Mouse (Mus musculus): ENCODE measurements at regions not wholly inside any gene's neighbourhood (a gene's known extent, or its start where the extent isn't known, plus 50 kb on each side); places are given as distances from the start of the nearest gene placed in this dataset.
"Not testable (repeated sequence)": the region's sequence is repeated elsewhere in the genome, so short reads cannot be mapped to it uniquely, and the experiment has no call there.

DNA sequence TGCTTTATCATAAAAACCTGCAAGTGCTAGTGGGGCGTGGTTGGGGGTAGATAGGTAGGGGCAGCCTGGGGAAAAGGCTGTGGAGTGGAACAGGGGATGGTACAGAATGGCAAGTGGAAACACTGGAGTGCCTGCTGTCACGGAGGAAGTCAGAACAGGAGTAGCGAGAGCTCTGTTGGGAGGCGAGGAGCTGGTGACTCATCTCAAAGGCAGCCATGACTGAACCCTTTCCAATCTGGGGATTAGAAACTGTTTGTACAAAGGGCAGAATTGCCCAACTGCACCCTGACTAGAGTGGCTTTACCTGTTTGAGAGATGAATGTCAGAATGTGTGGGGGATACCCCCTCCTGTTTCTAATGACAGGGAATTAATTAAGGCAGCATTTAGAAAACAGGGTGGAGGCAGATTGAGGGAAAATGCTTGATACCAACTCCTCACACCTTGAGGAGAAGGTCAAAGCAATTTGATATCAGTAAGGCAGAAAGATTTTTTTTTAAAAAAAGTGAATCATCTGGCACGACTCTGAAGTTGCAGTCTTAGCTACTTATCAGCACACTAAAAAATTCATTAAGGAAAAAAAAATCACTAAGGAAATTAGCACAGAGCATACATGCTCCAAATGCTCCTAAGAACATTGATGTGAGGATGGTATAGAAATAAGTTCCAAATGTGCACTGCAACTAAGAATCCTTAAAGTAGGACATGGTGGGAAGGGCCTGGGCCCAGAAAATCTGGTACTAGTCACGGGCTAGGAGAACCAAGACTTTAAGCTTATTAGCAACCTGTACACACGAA lies 54.7 kb upstream of the Usp25 start:
- DNase-seq (ENCODE audit: extremely low spot score, low read depth, low spot score) = no peak

- DNase-seq (ENCODE audit: extremely low spot score, low read depth, low spot score) = no peak
These were observed 56.0 kb upstream of the Usp25 start for GRCm38 (mm10) chr16:76957491-76957890.

- DNase-seq (ENCODE audit: extremely low spot score, low read depth, low spot score) = no peak
These were observed 56.4 kb upstream of the Usp25 start for GRCm38 (mm10) chr16:76957090-76957489.

GRCm38 (mm10) chr16:76950836-76951486 lies 62.5 kb upstream of the Usp25 start:
- no peak for DNase-seq (ENCODE audit: extremely low spot score, low read depth, low spot score)

DNA sequence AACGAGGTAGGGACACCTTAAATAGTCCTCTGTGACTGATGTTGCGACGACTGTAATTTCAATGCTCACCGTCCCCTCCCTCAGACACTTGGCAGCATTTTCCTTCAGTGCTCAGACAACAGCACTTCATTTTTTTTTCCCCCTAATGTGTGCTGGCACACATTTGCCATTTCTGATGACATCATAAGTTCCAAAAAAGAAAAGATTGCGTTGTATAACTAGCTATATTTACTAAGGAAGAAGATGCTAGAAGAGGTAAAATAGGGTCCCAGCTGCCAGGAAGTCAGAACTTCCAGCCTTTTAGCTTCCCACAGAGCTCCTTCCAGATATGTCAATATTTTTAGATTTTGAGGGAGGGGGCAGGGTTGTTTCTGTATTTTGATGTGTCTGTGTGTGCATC lies 66.5 kb upstream of the Usp25 start:
- DNase-seq (ENCODE audit: extremely low spot score, low read depth, low spot score) = no peak

DNA sequence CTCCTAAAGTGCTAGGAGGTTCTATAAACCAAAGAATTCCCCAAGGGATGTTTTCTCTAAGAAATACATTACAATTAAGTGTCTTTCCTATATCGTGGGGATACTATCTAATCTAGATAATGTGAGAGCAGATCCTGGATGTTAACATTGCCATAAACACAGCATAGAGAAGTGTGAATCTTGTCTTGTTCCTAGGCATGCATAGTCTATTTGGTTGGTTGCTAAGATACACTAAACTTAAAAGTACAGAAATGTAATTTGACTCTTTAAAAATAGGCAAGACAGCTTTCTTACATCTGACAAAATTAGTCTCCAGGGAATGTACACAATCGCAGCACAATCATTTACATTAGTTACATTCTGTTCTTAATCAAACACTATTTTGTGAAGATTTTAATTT lies 75.4 kb upstream of the Usp25 start:
- no peak for DNase-seq (ENCODE audit: extremely low spot score, low read depth, low spot score)

DNA sequence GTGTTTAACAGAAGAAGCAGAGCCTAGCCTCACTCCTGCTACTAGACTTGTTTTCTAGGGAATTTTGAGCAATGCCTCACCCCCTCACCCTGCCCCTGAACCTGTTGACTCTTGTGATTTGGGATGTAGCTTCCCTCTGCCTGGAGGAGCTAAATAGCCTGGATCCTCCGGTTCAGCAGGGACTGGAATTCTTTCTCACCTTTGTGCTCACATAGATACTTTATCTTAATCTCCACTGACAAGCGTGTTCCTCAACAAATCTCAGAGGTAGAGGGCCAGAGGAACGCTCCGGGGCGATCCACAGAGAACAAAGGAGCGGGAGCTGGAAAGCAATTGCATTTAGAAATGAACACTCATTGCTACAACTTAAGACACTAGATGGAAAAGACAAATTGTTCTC lies 85.6 kb upstream of the Usp25 start:
- no peak for DNase-seq (ENCODE audit: extremely low spot score, low read depth, low spot score)

DNA sequence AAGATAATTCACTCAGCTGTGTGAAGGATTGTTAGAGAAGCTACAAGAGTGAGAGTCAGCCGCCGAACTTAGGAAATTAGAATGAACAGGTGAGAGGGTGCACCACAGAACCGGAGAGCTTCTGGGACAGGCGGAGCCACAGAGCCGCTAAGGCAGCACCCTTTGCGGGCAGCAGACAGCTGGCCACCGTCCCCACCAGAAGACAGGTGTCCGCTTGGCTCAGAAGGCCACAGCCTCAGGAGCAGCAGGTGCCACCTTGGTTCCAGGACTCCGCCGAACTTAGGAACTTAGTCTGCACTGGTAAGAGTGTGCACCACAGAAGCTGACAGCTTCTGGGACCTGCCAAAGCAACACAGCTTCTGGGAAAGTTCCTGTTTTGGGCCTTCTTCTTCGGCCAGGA lies 93.4 kb upstream of the Usp25 start:
- not testable (repeated sequence) for DNase-seq (ENCODE audit: extremely low spot score, low read depth, low spot score)

GRCm38 (mm10) chr16:76918598-76918997 lies 94.9 kb upstream of the Usp25 start:
- DNase-seq (ENCODE audit: extremely low spot score, low read depth, low spot score) = no peak

DNA sequence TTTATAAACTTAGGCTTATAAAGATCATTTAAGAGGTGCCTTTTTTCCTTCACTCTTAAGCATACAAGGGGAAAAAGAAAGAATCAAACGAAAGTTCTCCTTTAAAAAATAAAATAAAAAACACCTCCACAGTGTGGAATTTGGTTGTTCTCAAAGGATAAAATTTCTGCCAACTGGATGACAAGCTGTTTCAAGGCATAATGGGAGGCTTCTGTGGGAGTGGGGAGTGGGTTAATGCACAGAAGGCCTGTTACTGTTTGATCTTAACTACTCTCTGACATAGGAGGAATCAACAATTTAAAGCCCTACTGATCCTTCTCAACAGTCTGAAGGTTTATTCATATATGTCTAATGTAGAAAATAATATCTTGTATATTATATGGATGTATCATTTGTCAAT lies 99.2 kb upstream of the Usp25 start:
- no peak for DNase-seq (ENCODE audit: extremely low spot score, low read depth, low spot score)

GRCm38 (mm10) chr16:76905205-76905996 lies 108.1 kb upstream of the Usp25 start:
- DNase-seq (ENCODE audit: extremely low spot score, low read depth, low spot score) = no peak

GRCm38 (mm10) chr16:76899083-76899482 lies 114.4 kb upstream of the Usp25 start:
- peak; percentile 44 for DNase-seq (ENCODE audit: extremely low spot score, low read depth, low spot score)

DNA sequence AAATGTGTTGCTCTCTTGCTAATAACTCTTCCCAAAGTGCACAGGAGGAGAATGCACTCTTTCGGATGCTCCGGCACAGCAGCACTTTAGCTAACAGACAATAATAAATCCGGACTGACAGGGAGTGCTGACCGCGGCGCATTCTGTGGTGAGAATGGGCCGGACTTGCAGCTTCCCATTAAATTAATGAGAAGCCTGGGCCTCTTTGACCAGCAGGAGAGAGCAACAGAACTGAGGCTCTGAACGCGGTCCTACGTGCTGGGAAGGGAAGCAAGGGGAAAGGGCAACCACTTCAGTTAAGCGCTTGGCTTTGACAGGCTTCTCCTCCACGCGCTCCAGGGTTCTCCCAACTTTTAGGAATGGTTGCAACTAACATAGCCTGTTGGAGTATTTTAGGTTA lies 117.2 kb upstream of the Usp25 start:
- no peak for DNase-seq (ENCODE audit: extremely low spot score, low read depth, low spot score)

DNA sequence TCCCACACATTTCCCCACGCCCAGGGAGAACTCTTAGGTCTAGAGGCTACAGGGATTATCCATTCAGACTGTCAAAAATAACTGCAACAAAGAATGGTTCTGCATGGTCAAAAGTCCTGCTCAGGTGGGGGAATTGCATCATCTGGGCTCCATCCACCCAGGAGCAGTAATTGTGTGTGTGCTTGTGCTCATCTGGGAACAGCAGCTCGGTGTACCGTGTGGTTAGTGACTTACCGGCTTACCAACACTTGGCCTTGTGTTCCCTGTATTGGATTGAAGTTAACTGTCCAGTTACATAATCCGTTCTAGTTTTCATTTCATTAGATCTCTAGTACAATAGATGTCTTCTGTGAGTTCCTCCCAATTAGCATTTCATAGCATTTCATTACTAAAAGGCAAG lies 117.7 kb upstream of the Usp25 start:
- no peak for DNase-seq (ENCODE audit: extremely low spot score, low read depth, low spot score)

DNA sequence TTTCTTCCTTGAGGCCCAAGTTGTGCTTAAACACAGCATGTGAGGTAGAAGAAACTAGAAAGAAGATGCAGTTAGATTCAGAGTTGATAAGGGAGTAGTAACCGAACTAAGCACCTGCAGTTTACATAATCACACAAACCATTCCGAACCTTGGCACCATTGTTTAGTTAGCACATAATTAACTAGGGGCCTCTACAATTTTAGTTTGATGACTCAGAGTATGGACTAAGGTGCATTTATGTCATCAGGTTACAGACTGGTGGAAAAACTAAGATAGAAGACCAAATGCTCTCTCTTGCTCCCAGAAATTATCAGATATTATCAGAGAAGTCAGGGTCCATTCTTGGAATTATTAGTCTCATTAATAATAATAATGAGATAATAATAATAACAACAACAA lies 134.9 kb upstream of the Usp25 start:
- no peak for DNase-seq (ENCODE audit: extremely low spot score, low read depth, low spot score)

DNA sequence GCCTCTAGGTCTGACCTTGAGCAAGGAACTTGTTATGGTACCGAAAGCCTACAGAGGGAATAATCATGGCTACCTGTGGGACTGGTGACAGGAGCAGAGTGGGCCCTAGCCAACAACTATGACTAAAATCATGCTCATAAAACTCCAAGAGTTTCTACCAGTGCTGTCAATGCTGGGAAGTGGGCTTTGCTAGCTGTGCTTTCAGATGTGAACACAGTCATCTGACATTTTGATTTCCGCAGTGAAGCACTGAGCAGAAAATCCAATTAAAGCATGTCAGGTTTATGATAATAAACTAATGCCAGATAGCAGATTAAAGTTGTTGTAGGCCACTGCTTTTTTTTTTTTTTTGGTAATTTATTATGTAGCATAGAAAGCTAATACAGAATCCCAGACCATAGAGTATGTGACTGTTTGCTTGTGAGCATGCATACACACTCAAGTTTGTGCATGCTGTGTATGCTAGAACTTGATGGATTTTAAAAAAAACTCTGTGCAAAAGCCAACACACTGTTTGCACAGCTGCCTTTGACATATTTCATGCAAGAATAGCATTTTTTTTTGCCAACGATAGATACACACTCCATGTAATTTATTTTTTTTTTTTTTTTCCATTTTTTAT lies 138.0 kb upstream of the Usp25 start:
- no peak for DNase-seq (ENCODE audit: extremely low spot score, low read depth, low spot score)

- no peak for DNase-seq (ENCODE audit: extremely low spot score, low read depth, low spot score)
These were observed 147.1 kb upstream of the Usp25 start for GRCm38 (mm10) chr16:76866465-76866802.

GRCm38 (mm10) chr16:76865731-76866464 lies 147.6 kb upstream of the Usp25 start:
- DNase-seq (ENCODE audit: extremely low spot score, low read depth, low spot score) = peak; percentile 3

- no peak for DNase-seq (ENCODE audit: extremely low spot score, low read depth, low spot score)
These were observed 149.1 kb upstream of the Usp25 start for GRCm38 (mm10) chr16:76864392-76864791.

- DNase-seq (ENCODE audit: extremely low spot score, low read depth, low spot score) = no peak
These were observed 157.7 kb upstream of the Usp25 start for GRCm38 (mm10) chr16:76855797-76856196.

- no peak for DNase-seq (ENCODE audit: extremely low spot score, low read depth, low spot score)
These were observed 162.1 kb upstream of the Usp25 start for GRCm38 (mm10) chr16:76851396-76851795.
